Mouse (Mus musculus) thymus, adult 2 months (tissue): ENCODE results near the gene Naa80. TPM values are rescaled to one million over a fixed set of nuclear protein-coding genes. Genes with fewer than 3 reads are reported as not detected.

ENCODE experiments used
- DNase-seq: peaks from one replicate; pipeline ENCODE4 v3.0.0; 2021
- H3K27ac ChIP-seq: fragments of 200-500 bp; 2 replicates; pipeline ENCODE4 v1.5.1; 2012; ENCODE audit warnings: low read length, control low read depth; ENCODE audit not compliant: control insufficient read depth, insufficient read depth
- H3K27me3 ChIP-seq: fragments of 200-500 bp; 2 replicates; pipeline ENCODE4 v1.6.1; 2012; ENCODE audit warnings: mild to moderate bottlenecking, low read length, moderate library complexity, mixed read lengths; ENCODE audit not compliant: control insufficient read depth, insufficient read depth
- H3K36me3 ChIP-seq: fragments of 200-500 bp; 2 replicates; pipeline ENCODE4 v1.6.1; 2012; ENCODE audit warnings: mild to moderate bottlenecking, low read length, moderate library complexity; ENCODE audit not compliant: control insufficient read depth, insufficient read depth
- H3K4me1 ChIP-seq: fragments of 200-500 bp; replicated peaks from 2 replicates; pipeline ENCODE4 v1.6.1; 2012; ENCODE audit warnings: low read length; ENCODE audit not compliant: control insufficient read depth, insufficient read depth
- H3K4me3 ChIP-seq: fragments of 200-500 bp; 2 replicates; pipeline ENCODE4 v1.5.1; 2012; ENCODE audit warnings: mild to moderate bottlenecking, low read length, control low read depth, moderate library complexity; ENCODE audit not compliant: control insufficient read depth, insufficient read depth
- CTCF ChIP-seq: fragments of 200-500 bp; IDR thresholded peaks from 2 replicates; pipeline ENCODE4 v1.5.1; 2012; ENCODE audit warnings: mild to moderate bottlenecking, control low read depth, low read length, moderate library complexity, borderline replicate concordance; ENCODE audit not compliant: control insufficient read depth, poor library complexity, insufficient read depth; ENCODE audit errors: extremely low read depth
- POLR2A ChIP-seq: fragments of 200-500 bp; IDR thresholded peaks from 2 replicates; pipeline ENCODE4 v1.6.1; 2012; ENCODE audit warnings: mild to moderate bottlenecking, low read length, control low read depth, moderate library complexity; ENCODE audit not compliant: control insufficient read depth, poor library complexity, insufficient read depth; ENCODE audit errors: extremely low read depth
- WGBS: fragments of 180-500 bp; shearing (Covaris S2); methylation state at CpG from one replicate; pipeline ENCODE4 v1.1.7; 2018; 5-methylcytosine and 5-hydroxymethylcytosine counted together
- polyA plus RNA-seq: library from polyadenylated mRNA; depleted of rRNA; stranded (reverse); fragments of >200 nt; gene quantifications from 2 replicates; pipeline ENCODE4 v1.2.3, GENCODE M21; 2012

Naa80 gene
- polyA plus RNA-seq, 1 experiment = 103 TPM

- no peak overlapping the region for H3K4me3 ChIP-seq
- no peaks in the 10 kb centered on the region for H3K27me3 ChIP-seq
- H3K4me1 ChIP-seq = peaks cover 14% of the 10 kb centered on the region
- no peaks in the 10 kb centered on the region for H3K36me3 ChIP-seq
- peak; percentile 92 for DNase-seq
- TF ChIP-seq POLR2A (no peak), CTCF (peak; percentile 94)
- WGBS = 5% methylated on average over 10 of the region's 10 CpGs
- no peak overlapping the region for H3K27ac ChIP-seq
Measured at GRCm38 (mm10) chr9:107602068-107602648, 23.5 kb downstream of the Naa80 start.

- no peak; the same call in 1 of the 2 replicates for TF ChIP-seq POLR2A
- TF ChIP-seq CTCF = no peak
- H3K36me3 ChIP-seq = no peaks in the 10 kb centered on the region
- DNase-seq = no peak
- WGBS = 80% methylated on average over 6 of the region's 6 CpGs
- no peak overlapping the region for H3K27ac ChIP-seq
- H3K4me3 ChIP-seq = no peak overlapping the region
- peaks cover 14% of the 10 kb centered on the region for H3K4me1 ChIP-seq
- H3K27me3 ChIP-seq = no peaks in the 10 kb centered on the region
Measured at GRCm38 (mm10) chr9:107603251-107603650, 24.6 kb downstream of the Naa80 start.

- TF ChIP-seq POLR2A (no peak), CTCF (no peak)
- Histone ChIP-seq H3K27me3 (no peaks in the 10 kb centered on the region), H3K27ac (no peak overlapping the region), H3K4me1 (peaks cover 9% of the 10 kb centered on the region), H3K36me3 (no peaks in the 10 kb centered on the region), H3K4me3 (no peak overlapping the region)
- 91% methylated on average over 23 of the region's 23 CpGs for WGBS
- DNase-seq = no peak
Measured at GRCm38 (mm10) chr9:107605041-107605661, 26.5 kb downstream of the Naa80 start.

- H3K27ac ChIP-seq = no peak overlapping the region
- H3K4me1 ChIP-seq = peaks cover 6% of the 10 kb centered on the region
- no peaks in the 10 kb centered on the region for H3K36me3 ChIP-seq
- no peaks in the 10 kb centered on the region for H3K27me3 ChIP-seq
- 86% methylated on average over 9 of the region's 9 CpGs for WGBS
- TF ChIP-seq CTCF = no peak
- no peak for TF ChIP-seq POLR2A
- no peak for DNase-seq
- H3K4me3 ChIP-seq = no peak overlapping the region
Measured at GRCm38 (mm10) chr9:107606591-107606990, 27.9 kb downstream of the Naa80 start.

- H3K27ac ChIP-seq = no peak overlapping the region
- 93% methylated on average over 2 of the region's 2 CpGs for WGBS
- TF ChIP-seq CTCF (no peak), POLR2A (no peak)
- H3K27me3 ChIP-seq = no peaks in the 10 kb centered on the region
- no peaks in the 10 kb centered on the region for H3K36me3 ChIP-seq
- no peak for DNase-seq
- H3K4me3 ChIP-seq = no peak overlapping the region
- peaks cover 11% of the 10 kb centered on the region for H3K4me1 ChIP-seq
Measured at GRCm38 (mm10) chr9:107607036-107607435, 28.3 kb downstream of the Naa80 start.

GRCm38 (mm10) chr9:107607653-107608245, 29.1 kb downstream of the Naa80 start:
- no peak for DNase-seq
- WGBS = 88% methylated on average over 9 of the region's 9 CpGs

GRCm38 (mm10) chr9:107608741-107609432, 30.2 kb downstream of the Naa80 start, which contains the start of gene Sema3b:
Gene Sema3b, minus strand, starts transcription at chr9:107609229.
- peaks cover 2% of the 10 kb centered on the region for H3K36me3 ChIP-seq
- 84% methylated on average over 12 of the region's 12 CpGs for WGBS
- H3K27me3 ChIP-seq = no peaks in the 10 kb centered on the region
- H3K27ac ChIP-seq = no peak within 1 kb of the TSS
- no peak within 1 kb of the TSS for H3K4me3 ChIP-seq
- TF ChIP-seq CTCF (no peak), POLR2A (no peak)
- DNase-seq = no peak
- peaks cover 19% of the 10 kb centered on the region for H3K4me1 ChIP-seq

More at GRCm38 (mm10) chr9:107607653-107608245, 29.1 kb downstream of the Naa80 start:
- peaks cover 14% of the 10 kb centered on the region for H3K4me1 ChIP-seq
- H3K27ac ChIP-seq = no peak overlapping the region
- no peak for TF ChIP-seq CTCF
- no peak for TF ChIP-seq POLR2A
- H3K36me3 ChIP-seq = no peaks in the 10 kb centered on the region
- no peak overlapping the region for H3K4me3 ChIP-seq
- no peaks in the 10 kb centered on the region for H3K27me3 ChIP-seq
